Mouse (Mus musculus): Measurements from ENCODE around the gene Fbln2. TPM values are rescaled to one million over a fixed set of nuclear protein-coding genes. Genes with fewer than 3 reads are reported as not detected.
A peak's percentile ranks its signal among the peaks of the same experiment; 100 is the strongest.

The Fbln2 gene
- polyA plus RNA-seq, 1 experiment from 2014 or later, result 28.7 TPM

GRCm38 (mm10) chr6:91198456-91198855, 13.8 kb upstream of the Fbln2 start:
- WGBS, result 62% methylated on average over 2 of the region's 2 CpGs
- peaks cover 25% of the 10 kb centered on the region for H3K4me1 ChIP-seq (replicated peaks)
- peaks cover 4% of the 10 kb centered on the region; the same call in 1 of the 2 replicates for H3K27me3 ChIP-seq
- H3K4me3 ChIP-seq, result no peak overlapping the region
- no peaks in the 10 kb centered on the region for H3K36me3 ChIP-seq
- no peaks in the 10 kb centered on the region for H3K9me3 ChIP-seq
- H3K9ac ChIP-seq, result no peak overlapping the region
- 0 out of 2 replicates have a peak, but pooled peaks have one; percentile 39 for ATAC-seq (ENCODE audit: low FRiP score, low read depth)
- no peak overlapping the region for H3K27ac ChIP-seq (replicated peaks)
- H3K4me2 ChIP-seq, result no peak overlapping the region

DNA sequence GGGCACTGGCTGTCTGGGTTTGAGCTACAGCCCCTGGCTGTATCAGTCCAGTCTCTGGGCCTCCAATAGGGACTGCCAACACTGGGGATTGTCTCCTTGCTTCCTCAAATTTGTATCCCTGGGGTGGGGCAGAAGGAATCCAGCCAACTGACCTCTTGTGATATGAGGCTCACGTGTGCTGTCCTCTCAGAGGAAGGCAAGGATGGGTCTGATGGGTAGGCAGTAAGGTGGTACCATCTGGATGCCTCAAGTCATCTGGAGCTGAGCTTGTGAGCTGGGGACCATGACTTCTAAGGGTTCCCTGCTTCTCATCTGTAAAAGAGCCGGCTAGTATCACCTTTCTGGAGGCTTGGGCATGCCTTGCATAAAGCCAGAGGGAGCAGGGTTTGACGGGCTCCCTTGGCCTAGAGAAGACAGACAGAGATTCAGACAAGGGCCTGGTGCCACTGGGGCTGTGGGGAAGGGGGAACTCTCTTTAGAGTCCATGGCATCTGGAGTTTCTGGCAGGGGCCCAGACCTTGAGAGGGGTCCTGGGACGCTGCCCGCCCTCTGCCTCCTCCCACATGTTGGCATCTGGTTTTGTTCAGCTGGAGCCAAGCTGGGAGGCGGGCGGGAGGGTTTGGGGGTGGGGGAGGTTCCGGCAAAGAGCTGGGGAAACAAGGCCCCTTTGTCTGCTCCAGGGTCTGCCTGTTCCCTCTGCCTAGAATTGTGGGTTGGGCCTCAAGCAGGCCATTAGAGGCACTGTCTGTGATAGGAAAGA, 11.6 kb upstream of the Fbln2 start:
- no peaks in the 10 kb centered on the region for H3K36me3 ChIP-seq
- peak; percentile 78 for ATAC-seq (ENCODE audit: low FRiP score, low read depth)

GRCm38 (mm10) chr6:91201881-91202341, 10.3 kb upstream of the Fbln2 start:
- Histone ChIP-seq H3K4me3 (no peak overlapping the region), H3K27me3 (peaks cover 4% of the 10 kb centered on the region; the same call in 1 of the 2 replicates), H3K9me3 (no peaks in the 10 kb centered on the region), H3K9ac (no peak overlapping the region), H3K27ac (replicated peaks) (no peak overlapping the region), H3K36me3 (no peaks in the 10 kb centered on the region), H3K4me2 (no peak overlapping the region), H3K4me1 (replicated peaks) (peaks cover 25% of the 10 kb centered on the region)
- ATAC-seq (ENCODE audit: low FRiP score, low read depth), result no peak
- WGBS, result 68% methylated on average over 8 of the region's 8 CpGs

More for the DNA sequence above, 11.6 kb upstream of the Fbln2 start:
- no peak overlapping the region for H3K9ac ChIP-seq
- 27% methylated on average over 8 of the region's 8 CpGs for WGBS
- H3K4me1 ChIP-seq (replicated peaks), result peaks cover 25% of the 10 kb centered on the region
- no peak overlapping the region for H3K4me3 ChIP-seq
- peaks cover 4% of the 10 kb centered on the region; the same call in 1 of the 2 replicates for H3K27me3 ChIP-seq
- H3K27ac ChIP-seq (replicated peaks), result peak overlapping the region; percentile 26
- no peaks in the 10 kb centered on the region for H3K9me3 ChIP-seq
- no peak overlapping the region for H3K4me2 ChIP-seq

GRCm38 (mm10) chr6:91202571-91202970, 9.7 kb upstream of the Fbln2 start:
- Histone ChIP-seq H3K4me2 (no peak overlapping the region), H3K4me1 (replicated peaks) (peaks cover 25% of the 10 kb centered on the region), H3K27me3 (peaks cover 4% of the 10 kb centered on the region; the same call in 1 of the 2 replicates), H3K4me3 (no peak overlapping the region), H3K27ac (replicated peaks) (no peak overlapping the region), H3K36me3 (no peaks in the 10 kb centered on the region), H3K9me3 (no peaks in the 10 kb centered on the region), H3K9ac (no peak overlapping the region)
- ATAC-seq (ENCODE audit: low FRiP score, low read depth), result no peak
- WGBS, result 91% methylated on average over 4 of the region's 4 CpGs

DNA sequence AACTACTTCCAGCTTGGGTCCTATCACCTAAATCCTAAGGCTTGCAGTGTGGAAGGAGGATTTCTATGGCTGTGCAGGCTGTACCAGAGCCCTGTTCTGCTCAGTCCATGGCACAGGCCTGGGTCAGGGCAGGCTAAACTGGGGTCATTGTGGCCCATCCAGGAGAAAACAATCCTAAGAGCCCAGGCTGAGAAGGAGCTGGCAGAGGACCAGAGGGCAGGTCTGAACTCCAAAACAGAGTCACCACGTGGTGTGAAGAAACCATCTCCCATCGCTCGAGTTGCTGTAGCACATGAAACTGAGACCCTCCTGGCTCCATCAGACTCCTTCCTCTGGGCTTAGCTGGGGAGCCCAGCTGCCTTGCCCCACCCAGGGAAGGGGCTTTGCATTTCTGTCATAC, 6.9 kb upstream of the Fbln2 start:
- peaks cover 17% of the 10 kb centered on the region for H3K4me1 ChIP-seq (replicated peaks)
- H3K27me3 ChIP-seq, result no peaks in the 10 kb centered on the region
- no peak for ATAC-seq (ENCODE audit: low FRiP score, low read depth)
- H3K27ac ChIP-seq (replicated peaks), result no peak overlapping the region
- no peak overlapping the region for H3K4me3 ChIP-seq
- H3K9me3 ChIP-seq, result no peaks in the 10 kb centered on the region
- H3K36me3 ChIP-seq, result no peaks in the 10 kb centered on the region
- H3K9ac ChIP-seq, result no peak overlapping the region
- no peak overlapping the region for H3K4me2 ChIP-seq
- 79% methylated on average over 3 of the region's 3 CpGs for WGBS

DNA sequence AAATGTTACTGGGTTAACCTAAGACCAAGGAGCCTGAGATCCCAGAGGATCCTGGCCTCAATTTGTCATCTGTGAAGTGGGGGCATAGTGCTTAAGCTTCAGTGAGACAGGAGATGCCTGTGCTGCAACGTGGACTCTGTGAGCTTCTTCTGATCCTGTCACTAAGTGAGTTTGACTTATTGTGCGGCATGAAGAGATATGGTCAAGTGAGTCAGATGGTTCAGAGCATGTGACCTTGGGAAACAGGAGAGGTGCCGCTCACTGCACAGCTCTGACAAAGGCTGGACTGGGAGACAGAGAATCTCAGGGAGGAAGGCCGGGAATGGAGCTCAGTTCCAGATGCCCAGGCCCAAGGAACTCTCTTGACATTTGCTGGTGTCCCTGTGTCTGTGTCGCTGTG, 6.5 kb upstream of the Fbln2 start:
- no peak overlapping the region for H3K4me2 ChIP-seq
- H3K36me3 ChIP-seq, result no peaks in the 10 kb centered on the region
- no peak overlapping the region for H3K4me3 ChIP-seq
- 85% methylated on average over 5 of the region's 5 CpGs for WGBS
- no peaks in the 10 kb centered on the region for H3K27me3 ChIP-seq
- no peak overlapping the region for H3K27ac ChIP-seq (replicated peaks)
- H3K9me3 ChIP-seq, result no peaks in the 10 kb centered on the region
- peaks cover 13% of the 10 kb centered on the region for H3K4me1 ChIP-seq (replicated peaks)
- ATAC-seq (ENCODE audit: low FRiP score, low read depth), result no peak
- H3K9ac ChIP-seq, result no peak overlapping the region

GRCm38 (mm10) chr6:91207491-91207890, 4.8 kb upstream of the Fbln2 start:
- no peak overlapping the region for H3K27ac ChIP-seq (replicated peaks)
- H3K27me3 ChIP-seq, result 0 out of 2 replicates have a peak, but pooled peaks cover 4% of the 10 kb centered on the region
- H3K9me3 ChIP-seq, result no peaks in the 10 kb centered on the region
- H3K4me3 ChIP-seq, result no peak overlapping the region
- no peak for ATAC-seq (ENCODE audit: low FRiP score, low read depth)
- H3K4me1 ChIP-seq (replicated peaks), result peaks cover 2% of the 10 kb centered on the region
- H3K36me3 ChIP-seq, result no peaks in the 10 kb centered on the region
- 56% methylated on average over 3 of the region's 3 CpGs for WGBS
- H3K9ac ChIP-seq, result no peak overlapping the region
- no peak overlapping the region for H3K4me2 ChIP-seq

- 11% methylated on average over 2 of the region's 2 CpGs for WGBS
- H3K4me1 ChIP-seq (replicated peaks), result peaks cover 15% of the 10 kb centered on the region
- H3K9me3 ChIP-seq, result no peaks in the 10 kb centered on the region
- no peak for ATAC-seq (ENCODE audit: low FRiP score, low read depth)
- no peak overlapping the region for H3K9ac ChIP-seq
- H3K4me2 ChIP-seq, result no peak overlapping the region
- no peaks in the 10 kb centered on the region for H3K36me3 ChIP-seq
- 0 out of 2 replicates have a peak, but pooled peaks cover 10% of the 10 kb centered on the region for H3K27me3 ChIP-seq
- no peak overlapping the region for H3K4me3 ChIP-seq
- 0 out of 2 replicates have a peak overlapping the region, but pooled peaks have one; percentile 53 for H3K27ac ChIP-seq (replicated peaks)
Observed at GRCm38 (mm10) chr6:91209780-91210179, 2.5 kb upstream of the Fbln2 start.

DNA sequence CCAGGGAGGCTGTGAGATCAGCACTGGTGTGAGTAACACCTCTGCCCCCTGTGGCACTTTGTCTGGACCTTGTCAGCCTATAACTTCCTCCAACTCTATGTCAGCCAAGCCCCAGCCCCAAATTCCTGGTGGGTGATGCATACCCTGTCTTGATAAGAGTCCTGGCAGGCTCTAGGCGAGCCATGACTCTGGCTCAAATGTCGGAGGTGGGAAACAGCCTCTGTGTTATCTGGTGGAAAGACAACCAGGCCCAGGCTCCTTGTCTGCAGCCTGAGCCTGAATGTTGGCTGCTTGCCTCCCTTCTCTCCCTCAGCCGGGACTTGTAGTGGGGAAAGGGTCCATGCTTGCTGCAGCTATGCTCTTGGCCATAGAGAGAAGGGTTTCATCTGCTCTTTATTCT, 1.4 kb upstream of the Fbln2 start:
- Histone ChIP-seq H3K9me3 (no peaks in the 10 kb centered on the region), H3K27me3 (0 out of 2 replicates have a peak, but pooled peaks cover 10% of the 10 kb centered on the region), H3K9ac (no peak overlapping the region), H3K36me3 (no peaks in the 10 kb centered on the region), H3K4me3 (no peak overlapping the region), H3K4me2 (no peak overlapping the region), H3K27ac (replicated peaks) (no peak overlapping the region), H3K4me1 (replicated peaks) (peaks cover 15% of the 10 kb centered on the region)
- WGBS, result 77% methylated on average over 3 of the region's 3 CpGs
- no peak for ATAC-seq (ENCODE audit: low FRiP score, low read depth)

DNA sequence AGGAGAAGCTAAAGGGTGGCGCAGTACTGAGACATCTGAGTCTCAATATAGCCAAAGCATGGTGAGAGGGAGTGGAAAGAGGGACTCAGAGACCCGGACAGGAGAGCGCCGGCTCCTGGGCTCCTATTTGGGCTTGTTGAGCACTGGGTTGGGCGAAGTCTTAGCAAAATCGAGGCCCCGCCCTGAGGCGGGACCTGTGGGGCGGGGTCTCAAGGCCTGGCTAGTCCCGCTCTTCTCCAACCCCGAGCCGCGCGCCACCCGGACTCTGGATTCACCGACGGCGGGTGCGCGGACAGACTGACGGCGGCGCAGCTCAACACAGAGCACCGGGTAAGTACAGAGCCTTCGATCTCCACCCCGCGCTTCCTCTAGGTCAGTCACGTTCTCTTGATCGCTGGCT, 316 bp downstream of the Fbln2 start:
- peak overlapping the region; percentile 14; the same call in 1 of the 2 replicates for H3K9ac ChIP-seq
- peak; percentile 68 for ATAC-seq (ENCODE audit: low FRiP score, low read depth)

GRCm38 (mm10) chr6:91213287-91214218, 1.3 kb downstream of the Fbln2 start:
- H3K9me3 ChIP-seq, result no peaks in the 10 kb centered on the region
- H3K27me3 ChIP-seq, result 0 out of 2 replicates have a peak, but pooled peaks cover 10% of the 10 kb centered on the region
- no peak overlapping the region for H3K27ac ChIP-seq (replicated peaks)
- 0 out of 2 replicates have a peak overlapping the region, but pooled peaks have one; percentile 14 for H3K9ac ChIP-seq
- H3K4me1 ChIP-seq (replicated peaks), result peaks cover 24% of the 10 kb centered on the region
- ATAC-seq (ENCODE audit: low FRiP score, low read depth), result no peak
- no peaks in the 10 kb centered on the region for H3K36me3 ChIP-seq
- peak overlapping the region; percentile 60 for H3K4me2 ChIP-seq
- peak overlapping the region; percentile 34 for H3K4me3 ChIP-seq
- 53% methylated on average over 21 of the region's 21 CpGs for WGBS

More for the DNA sequence above, 316 bp downstream of the Fbln2 start:
- Histone ChIP-seq H3K4me2 (peak overlapping the region; percentile 60), H3K4me1 (replicated peaks) (peaks cover 15% of the 10 kb centered on the region), H3K9me3 (no peaks in the 10 kb centered on the region), H3K27me3 (0 out of 2 replicates have a peak, but pooled peaks cover 10% of the 10 kb centered on the region), H3K36me3 (no peaks in the 10 kb centered on the region), H3K27ac (replicated peaks) (no peak overlapping the region), H3K4me3 (peak overlapping the region; percentile 34)
- WGBS, result 1% methylated on average over 29 of the region's 29 CpGs

All from hindbrain, embryonic 15.5 days (tissue).